Mouse (Mus musculus): Measurements from ENCODE around the gene Itgam. TPM values are rescaled to one million over a fixed set of nuclear protein-coding genes. Genes with fewer than 3 reads are reported as not detected.
"Not testable (repeated sequence)": the region's sequence is repeated elsewhere in the genome, so short reads cannot be mapped to it uniquely, and the experiment has no call there.

Itgam gene
- 0.74 and 1.4 TPM in 2 replicates for polyA plus RNA-seq (2014; fragmentation: Nextera tagmentation; extraction: Ambion mirVana)

DNA sequence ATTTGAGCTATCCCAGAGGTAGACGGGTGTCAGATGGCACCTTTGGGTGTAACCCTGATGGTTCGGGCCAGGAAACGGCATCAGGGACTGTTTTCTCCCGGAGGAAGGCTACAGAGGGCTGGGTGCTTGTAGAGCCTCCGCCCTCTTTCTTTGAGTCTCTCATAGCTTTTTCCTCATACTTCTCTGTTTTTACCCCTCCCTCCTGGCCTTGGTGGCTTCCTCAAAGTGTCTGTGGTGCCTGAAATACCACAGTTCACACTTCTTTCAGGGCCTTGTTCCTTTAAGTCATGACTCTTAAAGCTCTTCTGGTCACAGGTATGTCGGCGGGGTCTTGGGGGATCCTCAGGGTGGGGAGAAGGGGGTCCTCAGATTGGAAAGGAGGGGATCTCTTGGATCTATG lies at the start of gene Itgam, which contains the start of gene Gm49368:
TSS of gene Itgam (plus strand) at position 185 of the 400 bp plus-strand sequence.
TSS of gene Gm49368 (plus strand) at position 228 of the 400 bp plus-strand sequence.
- Histone ChIP-seq H3K27ac (ENCODE audit: low read depth) (no peak within 1 kb of the TSS), H3K27me3 (ENCODE audit: insufficient read depth, low read length) (no peaks in the 10 kb centered on the region), H3K9me3 (ENCODE audit: low read depth, low read length) (no peaks in the 10 kb centered on the region), H3K4me3 (ENCODE audit: low read depth, low read length) (no peak within 1 kb of the TSS), H3K9ac (no peak within 1 kb of the TSS), H3K36me3 (ENCODE audit: insufficient read depth) (no peaks in the 10 kb centered on the region), H3K4me1 (ENCODE audit: insufficient read depth) (no peaks in the 10 kb centered on the region), H3K4me2 (no peak within 1 kb of the TSS)
- no peak for ATAC-seq (ENCODE audit: insufficient read depth)
- no peak for DNase-seq
- WGBS = 83% methylated on average over 7 of the region's 7 CpGs
- TF ChIP-seq CTCF (IDR thresholded peaks at IDR 0.05; ENCODE audit: low read depth) = no peak

DNA sequence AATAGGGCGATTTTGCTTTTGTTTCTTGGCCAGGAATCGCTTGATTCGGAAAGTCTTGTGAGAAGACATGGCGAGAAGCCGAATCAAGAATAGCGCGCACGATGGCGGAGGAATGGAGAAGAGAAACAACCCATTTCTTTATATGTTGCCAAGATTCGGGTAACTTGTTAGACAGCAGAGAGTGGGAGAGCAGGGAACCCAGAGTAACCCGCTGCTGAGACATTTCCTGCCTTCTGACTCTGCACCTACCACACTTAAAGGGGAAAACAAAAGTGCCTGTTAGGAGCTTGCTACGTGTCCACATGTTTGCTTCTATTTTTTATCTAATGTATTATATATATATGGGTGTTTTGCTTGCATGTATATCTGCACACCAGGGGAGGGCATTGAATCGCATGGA lies 49.3 kb upstream of the Itgam start:
- 89% methylated on average over 13 of the region's 13 CpGs for WGBS
- ATAC-seq (ENCODE audit: insufficient read depth) (no peak), DNase-seq (no peak)
- Histone ChIP-seq H3K4me2 (no peak overlapping the region), H3K27ac (ENCODE audit: low read depth) (no peak overlapping the region), H3K9me3 (ENCODE audit: low read depth, low read length) (no peaks in the 10 kb centered on the region), H3K9ac (no peak overlapping the region), H3K4me3 (ENCODE audit: low read depth, low read length) (no peak overlapping the region), H3K27me3 (ENCODE audit: insufficient read depth, low read length) (0 out of 2 replicates have a peak, but pooled peaks cover 3% of the 10 kb centered on the region), H3K36me3 (ENCODE audit: insufficient read depth) (no peaks in the 10 kb centered on the region), H3K4me1 (ENCODE audit: insufficient read depth) (no peaks in the 10 kb centered on the region)
- no peak for TF ChIP-seq CTCF (IDR thresholded peaks at IDR 0.05; ENCODE audit: low read depth)

DNA sequence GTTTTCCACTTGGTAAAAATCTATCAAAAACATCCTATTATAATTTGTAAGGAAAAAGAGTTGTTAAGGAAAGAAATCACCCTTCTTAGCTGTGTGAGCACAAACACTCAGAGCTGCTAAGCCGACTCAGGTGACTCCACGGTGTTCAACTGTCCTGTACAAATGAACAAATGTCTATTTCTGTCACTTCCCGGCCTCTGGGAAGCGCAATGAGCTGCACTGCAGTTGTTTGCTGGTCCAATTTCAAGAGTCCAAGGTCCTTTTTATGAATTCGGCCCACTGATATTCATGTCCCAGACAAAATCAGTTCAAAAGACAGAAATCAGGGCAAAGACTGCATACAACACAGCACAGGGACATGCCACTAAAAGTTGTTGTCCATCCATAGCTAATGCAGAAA lies 46.3 kb upstream of the Itgam start:
- H3K9me3 ChIP-seq (ENCODE audit: low read depth, low read length); H3K4me2 ChIP-seq; H3K9ac ChIP-seq; H3K4me3 ChIP-seq (ENCODE audit: low read depth, low read length); H3K36me3 ChIP-seq (ENCODE audit: insufficient read depth); DNase-seq; H3K27me3 ChIP-seq (ENCODE audit: insufficient read depth, low read length); ATAC-seq (ENCODE audit: insufficient read depth); H3K4me1 ChIP-seq (ENCODE audit: insufficient read depth): not testable (repeated sequence)
- peak overlapping the region; percentile 69; the same call in 1 of the 2 replicates for H3K27ac ChIP-seq (ENCODE audit: low read depth)
- 44% methylated on average over 5 of the region's 5 CpGs for WGBS

DNA sequence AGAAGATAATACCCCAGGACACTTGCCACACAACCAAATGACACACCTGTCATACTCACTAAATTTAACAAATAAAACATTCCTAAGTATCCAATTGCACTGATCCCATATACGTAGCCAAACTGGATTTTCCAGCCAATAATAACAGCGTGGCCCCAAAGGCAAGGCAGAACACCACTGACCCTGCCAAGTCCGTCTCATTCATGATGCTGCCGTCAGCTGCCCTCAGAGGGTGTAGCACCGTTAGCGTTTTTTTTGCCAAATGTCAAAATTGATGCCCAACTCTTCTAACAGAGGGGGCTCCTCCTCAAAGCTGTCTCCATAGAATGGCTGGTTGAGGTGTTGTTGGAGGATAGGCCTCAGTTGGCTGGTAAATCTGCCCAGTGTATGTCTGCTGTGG lies 45.8 kb upstream of the Itgam start:
- Histone ChIP-seq H3K4me1 (ENCODE audit: insufficient read depth) (no peaks in the 10 kb centered on the region), H3K36me3 (ENCODE audit: insufficient read depth) (no peaks in the 10 kb centered on the region), H3K27ac (ENCODE audit: low read depth) (peak overlapping the region; percentile 69; the same call in 1 of the 2 replicates), H3K4me2 (no peak overlapping the region), H3K4me3 (ENCODE audit: low read depth, low read length) (no peak overlapping the region), H3K27me3 (ENCODE audit: insufficient read depth, low read length) (no peaks in the 10 kb centered on the region), H3K9ac (no peak overlapping the region), H3K9me3 (ENCODE audit: low read depth, low read length) (no peaks in the 10 kb centered on the region)
- TF ChIP-seq CTCF (IDR thresholded peaks at IDR 0.05; ENCODE audit: low read depth) = no peak
- WGBS = 62% methylated on average over 6 of the region's 6 CpGs
- no peak for DNase-seq
- no peak for ATAC-seq (ENCODE audit: insufficient read depth)

DNA sequence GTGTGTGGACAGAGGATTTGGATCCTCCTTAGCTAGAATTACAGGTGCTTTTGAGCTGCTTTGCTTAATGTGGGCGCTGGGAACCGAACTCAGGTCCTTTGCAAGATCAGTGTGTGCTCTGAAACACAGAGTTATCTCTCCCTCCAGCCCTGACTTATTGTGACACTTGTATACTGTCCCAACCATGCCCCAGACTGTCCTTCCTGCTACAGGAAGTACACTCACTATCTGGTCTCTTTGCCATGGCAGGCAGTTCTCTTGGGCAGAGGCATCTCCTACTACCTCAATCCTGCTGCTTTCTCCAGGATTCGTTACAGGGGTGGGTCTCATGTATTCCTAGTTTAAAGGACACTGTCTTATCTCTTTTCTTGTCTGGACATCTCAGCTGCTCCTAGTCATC lies 44.2 kb upstream of the Itgam start:
- Histone ChIP-seq H3K4me3 (ENCODE audit: low read depth, low read length) (no peak overlapping the region), H3K4me1 (ENCODE audit: insufficient read depth) (no peaks in the 10 kb centered on the region)

DNA sequence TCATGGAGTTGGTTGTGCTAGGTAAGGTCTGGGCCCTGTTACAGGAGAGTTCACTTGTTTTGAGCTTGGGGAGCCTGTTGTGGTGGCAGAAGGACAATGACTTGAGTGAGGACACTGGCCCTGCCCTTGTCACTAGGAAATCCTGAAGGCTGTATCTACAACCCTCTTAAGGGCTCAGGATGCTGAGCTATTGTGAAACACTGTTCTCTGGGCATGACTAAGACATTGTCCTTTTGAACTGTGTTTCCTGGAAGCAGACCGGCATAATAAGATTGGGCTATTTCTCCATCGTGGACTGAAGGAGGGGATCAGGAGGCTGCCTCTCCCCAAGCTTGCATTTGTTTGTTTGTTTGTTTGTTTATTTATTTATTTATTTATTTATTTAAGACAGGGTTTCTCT lies 43.3 kb upstream of the Itgam start:
- Histone ChIP-seq H3K9me3 (ENCODE audit: low read depth, low read length) (no peaks in the 10 kb centered on the region), H3K4me3 (ENCODE audit: low read depth, low read length) (no peak overlapping the region), H3K9ac (no peak overlapping the region), H3K27me3 (ENCODE audit: insufficient read depth, low read length) (no peaks in the 10 kb centered on the region), H3K4me2 (no peak overlapping the region), H3K27ac (ENCODE audit: low read depth) (no peak overlapping the region), H3K4me1 (ENCODE audit: insufficient read depth) (no peaks in the 10 kb centered on the region), H3K36me3 (ENCODE audit: insufficient read depth) (no peaks in the 10 kb centered on the region)
- TF ChIP-seq CTCF (IDR thresholded peaks at IDR 0.05; ENCODE audit: low read depth) = no peak
- WGBS = 82% methylated on average over 2 of the region's 2 CpGs
- DNase-seq (no peak), ATAC-seq (ENCODE audit: insufficient read depth) (no peak)

More for the DNA sequence above, 44.2 kb upstream of the Itgam start:
- Histone ChIP-seq H3K9me3 (ENCODE audit: low read depth, low read length) (no peaks in the 10 kb centered on the region), H3K36me3 (ENCODE audit: insufficient read depth) (no peaks in the 10 kb centered on the region), H3K27ac (ENCODE audit: low read depth) (no peak overlapping the region), H3K4me2 (no peak overlapping the region), H3K27me3 (ENCODE audit: insufficient read depth, low read length) (no peaks in the 10 kb centered on the region), H3K9ac (no peak overlapping the region)
- DNase-seq (no peak), ATAC-seq (ENCODE audit: insufficient read depth) (no peak)
- TF ChIP-seq CTCF (IDR thresholded peaks at IDR 0.05; ENCODE audit: low read depth) = no peak
- WGBS = 83% methylated on average over 3 of the region's 3 CpGs

DNA sequence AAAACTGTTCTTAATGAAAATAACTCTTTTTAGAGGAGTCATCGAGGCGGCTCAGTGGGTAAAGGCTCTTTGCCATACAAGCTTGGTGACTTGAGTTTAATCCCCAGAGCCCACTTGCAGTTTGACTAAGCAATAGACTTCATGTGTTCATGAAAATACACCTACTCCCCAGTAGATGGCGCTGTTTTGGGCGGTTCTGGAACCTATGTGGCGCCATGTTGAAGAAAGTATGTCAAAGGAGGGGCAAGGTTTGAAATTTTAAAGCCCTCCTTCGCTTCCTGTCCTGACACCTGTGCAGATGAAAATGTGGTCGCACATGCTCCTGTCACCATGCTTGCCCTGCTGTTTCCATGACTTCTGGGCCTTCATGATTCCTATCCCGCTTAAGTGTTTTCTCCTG lies 39.5 kb upstream of the Itgam start:
- peak; percentile 44 for TF ChIP-seq CTCF (IDR thresholded peaks at IDR 0.05; ENCODE audit: low read depth)
- Histone ChIP-seq H3K4me2 (no peak overlapping the region), H3K36me3 (ENCODE audit: insufficient read depth) (no peaks in the 10 kb centered on the region), H3K27ac (ENCODE audit: low read depth) (no peak overlapping the region), H3K4me1 (ENCODE audit: insufficient read depth) (no peaks in the 10 kb centered on the region), H3K9me3 (ENCODE audit: low read depth, low read length) (no peaks in the 10 kb centered on the region), H3K9ac (no peak overlapping the region), H3K4me3 (ENCODE audit: low read depth, low read length) (no peak overlapping the region), H3K27me3 (ENCODE audit: insufficient read depth, low read length) (no peaks in the 10 kb centered on the region)
- ATAC-seq (ENCODE audit: insufficient read depth) (no peak), DNase-seq (no peak)
- 60% methylated on average over 8 of the region's 8 CpGs for WGBS

DNA sequence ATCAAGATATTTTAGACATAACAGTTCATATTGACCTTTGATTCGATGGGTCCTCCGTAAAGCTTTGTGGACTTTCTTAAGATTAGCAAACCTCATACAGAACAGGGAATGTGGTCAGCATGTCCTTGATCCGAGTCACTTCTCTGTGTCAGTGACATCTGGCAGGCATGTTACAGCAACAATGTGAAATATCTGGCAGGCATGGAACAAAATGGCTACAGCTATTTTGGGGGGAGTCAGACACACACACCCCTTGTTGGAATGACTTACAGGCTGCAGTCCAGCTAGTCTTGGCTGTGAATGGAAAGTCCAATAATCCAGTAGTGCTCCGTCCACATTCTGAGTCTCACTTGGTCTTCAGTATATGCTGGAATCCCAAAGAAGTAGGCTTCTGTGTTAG lies 38.9 kb upstream of the Itgam start:
- WGBS = 79% methylated on average over 4 of the region's 4 CpGs
- DNase-seq = peak; percentile 2

More for the DNA sequence above, 38.9 kb upstream of the Itgam start:
- Histone ChIP-seq H3K4me2 (no peak overlapping the region), H3K9me3 (ENCODE audit: low read depth, low read length) (no peaks in the 10 kb centered on the region), H3K4me1 (ENCODE audit: insufficient read depth) (no peaks in the 10 kb centered on the region), H3K27me3 (ENCODE audit: insufficient read depth, low read length) (no peaks in the 10 kb centered on the region), H3K36me3 (ENCODE audit: insufficient read depth) (no peaks in the 10 kb centered on the region), H3K27ac (ENCODE audit: low read depth) (no peak overlapping the region), H3K9ac (no peak overlapping the region), H3K4me3 (ENCODE audit: low read depth, low read length) (no peak overlapping the region)
- no peak for TF ChIP-seq CTCF (IDR thresholded peaks at IDR 0.05; ENCODE audit: low read depth)
- no peak for ATAC-seq (ENCODE audit: insufficient read depth)

All from lung, embryonic 14.5 days (tissue).